Mouse (Mus musculus): Measurements from ENCODE around the gene Cacna1c. TPM values are rescaled to one million over a fixed set of nuclear protein-coding genes. Genes with fewer than 3 reads are reported as not detected.

Gene Cacna1c
- total RNA-seq, 1 experiment: 0.98 TPM

DNA sequence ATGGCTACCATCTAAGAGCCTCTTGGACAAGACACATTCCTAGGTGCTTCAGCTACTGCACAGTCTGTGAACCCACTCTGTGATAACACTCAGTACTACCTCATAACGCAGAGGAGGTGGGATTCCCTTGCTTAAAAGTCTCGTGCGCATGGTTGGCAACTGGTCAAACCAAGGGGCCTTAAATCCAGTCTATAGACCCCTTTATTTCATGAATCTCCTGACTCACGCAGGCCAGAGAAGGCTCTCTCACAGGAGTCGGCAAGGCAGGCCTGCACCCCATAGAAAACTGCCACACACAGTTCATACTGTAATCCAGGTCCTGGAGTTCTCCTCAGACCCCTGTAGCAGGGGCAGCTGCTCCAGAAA lies 273.0 kb downstream of the Cacna1c start:
- TF ChIP-seq ZC3H11A (IDR thresholded peaks at IDR 0.05; ENCODE audit: borderline replicate concordance, low read depth, low read length) (no peak), HCFC1 (IDR thresholded peaks at IDR 0.05; ENCODE audit: borderline replicate concordance, insufficient read depth, low read length) (no peak), ZNF384 (IDR thresholded peaks at IDR 0.05; ENCODE audit: low read depth, low read length) (no peak), CHD2 (IDR thresholded peaks at IDR 0.05; ENCODE audit: low read depth, low read length) (no peak), MAFK (IDR thresholded peaks at IDR 0.05; ENCODE audit: insufficient read depth, low read depth, low read length) (no peak)

DNA sequence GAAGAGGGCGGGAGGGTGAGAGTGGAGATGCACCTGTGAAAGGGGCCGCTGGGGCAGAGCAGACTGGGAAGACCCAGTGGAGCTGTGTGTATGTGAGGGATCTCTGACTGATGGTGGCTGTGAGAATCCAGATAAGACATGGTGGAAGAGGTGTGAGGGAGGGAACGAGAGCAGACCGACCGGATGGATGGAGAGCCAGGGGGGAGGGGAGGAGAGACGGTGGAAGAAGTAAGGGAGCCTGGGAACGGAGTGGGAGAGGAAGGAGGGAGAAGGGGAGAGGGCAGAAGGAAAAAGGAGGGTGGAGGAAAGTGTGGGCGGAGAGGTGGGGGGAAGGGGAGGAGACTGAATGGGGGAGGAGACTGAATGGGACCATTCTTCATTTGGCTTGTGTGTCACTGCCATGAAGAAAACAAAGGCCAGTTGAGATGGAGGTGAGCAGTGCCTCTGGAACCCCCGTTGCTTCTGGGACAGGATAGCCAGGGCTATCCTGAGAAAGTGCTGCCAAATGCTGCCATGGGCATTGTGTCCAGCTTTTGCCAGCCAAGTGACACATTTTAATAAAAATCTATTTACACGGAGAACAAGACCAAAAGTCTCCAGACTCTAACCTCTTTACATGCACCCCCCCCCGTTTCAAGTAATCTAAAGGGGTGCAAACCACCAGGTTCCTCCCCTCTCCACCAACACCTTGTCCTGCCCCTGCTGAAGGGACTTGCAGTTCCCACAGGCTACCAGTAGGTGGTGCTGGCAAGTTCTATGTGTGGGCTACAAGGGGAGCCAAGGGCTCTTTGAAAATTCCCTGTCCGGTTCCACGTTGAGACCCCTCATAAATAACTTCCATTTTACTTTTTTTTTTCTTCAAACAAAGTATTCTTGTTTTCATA lies 273.6 kb downstream of the Cacna1c start:
- Histone ChIP-seq H3K9ac (ENCODE audit: insufficient read depth, low read depth, low read length, poor library complexity, severe bottlenecking) (no peak overlapping the region), H3K4me3 (ENCODE audit: insufficient read depth in 1 of 2, low read depth in 1 of 2, low read length in 2 of 2, poor library complexity in 1 of 2, severe bottlenecking in 1 of 2) (no peak overlapping the region), H3K36me3 (ENCODE audit: control insufficient read depth, insufficient read depth, low read length, poor library complexity, severe bottlenecking) (no peaks in the 10 kb centered on the region), H3K9me3 (ENCODE audit: control insufficient read depth, insufficient read depth, low read depth, low read length) (no peaks in the 10 kb centered on the region), H3K27ac (ENCODE audit: insufficient read depth, low read depth, low read length, poor library complexity, severe bottlenecking) (no peak overlapping the region), H3K4me1 (ENCODE audit: control insufficient read depth in 2 of 2, insufficient read depth in 2 of 2, low read length in 2 of 2, poor library complexity in 1 of 2) (no peaks in the 10 kb centered on the region)
- in situ Hi-C loops (cut with MboI; ENCODE audit: low sequenced_read_pairs in 2 of 2, unreplicated experiment in 2 of 2): no loop called here
- DNase-seq (ENCODE audit: low read depth, low spot score): peak; percentile 60
- TF ChIP-seq ZC3H11A (IDR thresholded peaks at IDR 0.05; ENCODE audit: borderline replicate concordance, low read depth, low read length): peak; percentile 67
- no peak for TF ChIP-seq ZNF384 (IDR thresholded peaks at IDR 0.05; ENCODE audit: low read depth, low read length)

More for the DNA sequence above, 273.0 kb downstream of the Cacna1c start:
- Histone ChIP-seq H3K4me1 (ENCODE audit: control insufficient read depth in 2 of 2, insufficient read depth in 2 of 2, low read length in 2 of 2, poor library complexity in 1 of 2) (no peaks in the 10 kb centered on the region), H3K36me3 (ENCODE audit: control insufficient read depth, insufficient read depth, low read length, poor library complexity, severe bottlenecking) (no peaks in the 10 kb centered on the region), H3K4me3 (ENCODE audit: insufficient read depth in 1 of 2, low read depth in 1 of 2, low read length in 2 of 2, poor library complexity in 1 of 2, severe bottlenecking in 1 of 2) (no peak overlapping the region), H3K27ac (ENCODE audit: insufficient read depth, low read depth, low read length, poor library complexity, severe bottlenecking) (no peak overlapping the region), H3K9me3 (ENCODE audit: control insufficient read depth, insufficient read depth, low read depth, low read length) (no peaks in the 10 kb centered on the region), H3K9ac (ENCODE audit: insufficient read depth, low read depth, low read length, poor library complexity, severe bottlenecking) (no peak overlapping the region)
- in situ Hi-C loops (cut with MboI; ENCODE audit: low sequenced_read_pairs in 2 of 2, unreplicated experiment in 2 of 2): no loop called here
- DNase-seq (ENCODE audit: low read depth, low spot score): no peak

DNA sequence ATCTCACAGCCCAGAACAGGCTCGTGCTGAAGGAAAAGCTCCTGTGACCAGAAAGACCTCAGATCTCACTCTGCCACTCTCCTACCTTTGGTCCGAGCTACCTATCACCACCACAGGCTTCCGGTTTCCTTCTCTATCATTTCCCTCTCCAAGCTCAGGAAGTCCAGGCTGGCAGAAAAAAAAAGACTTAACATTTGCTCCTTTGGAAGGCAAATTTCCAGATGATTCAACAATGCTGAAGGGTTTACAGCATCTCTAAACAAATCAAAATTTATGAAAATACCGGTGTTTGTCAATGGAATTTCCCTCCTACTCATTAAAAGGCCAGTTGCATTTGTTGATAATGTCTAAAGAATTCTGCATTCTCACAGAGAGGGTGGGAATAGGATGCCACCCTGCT lies 288.0 kb downstream of the Cacna1c start:
- H3K4me1 ChIP-seq (ENCODE audit: control insufficient read depth in 2 of 2, insufficient read depth in 2 of 2, low read length in 2 of 2, poor library complexity in 1 of 2): no peaks in the 10 kb centered on the region
- H3K36me3 ChIP-seq (ENCODE audit: control insufficient read depth, insufficient read depth, low read length, poor library complexity, severe bottlenecking): no peaks in the 10 kb centered on the region
- no peak overlapping the region for H3K4me3 ChIP-seq (ENCODE audit: insufficient read depth in 1 of 2, low read depth in 1 of 2, low read length in 2 of 2, poor library complexity in 1 of 2, severe bottlenecking in 1 of 2)
- no peaks in the 10 kb centered on the region for H3K9me3 ChIP-seq (ENCODE audit: control insufficient read depth, insufficient read depth, low read depth, low read length)
- H3K9ac ChIP-seq (ENCODE audit: insufficient read depth, low read depth, low read length, poor library complexity, severe bottlenecking): no peak overlapping the region
- DNase-seq (ENCODE audit: low read depth, low spot score): no peak
- in situ Hi-C loops (cut with MboI; ENCODE audit: low sequenced_read_pairs in 2 of 2, unreplicated experiment in 2 of 2): no loop called here
- H3K27ac ChIP-seq (ENCODE audit: insufficient read depth, low read depth, low read length, poor library complexity, severe bottlenecking): no peak overlapping the region
- TF ChIP-seq HCFC1 (IDR thresholded peaks at IDR 0.05; ENCODE audit: borderline replicate concordance, insufficient read depth, low read length) (no peak), ZNF384 (IDR thresholded peaks at IDR 0.05; ENCODE audit: low read depth, low read length) (no peak), MAFK (IDR thresholded peaks at IDR 0.05; ENCODE audit: insufficient read depth, low read depth, low read length) (no peak), ZC3H11A (IDR thresholded peaks at IDR 0.05; ENCODE audit: borderline replicate concordance, low read depth, low read length) (no peak), CHD2 (IDR thresholded peaks at IDR 0.05; ENCODE audit: low read depth, low read length) (no peak)

DNA sequence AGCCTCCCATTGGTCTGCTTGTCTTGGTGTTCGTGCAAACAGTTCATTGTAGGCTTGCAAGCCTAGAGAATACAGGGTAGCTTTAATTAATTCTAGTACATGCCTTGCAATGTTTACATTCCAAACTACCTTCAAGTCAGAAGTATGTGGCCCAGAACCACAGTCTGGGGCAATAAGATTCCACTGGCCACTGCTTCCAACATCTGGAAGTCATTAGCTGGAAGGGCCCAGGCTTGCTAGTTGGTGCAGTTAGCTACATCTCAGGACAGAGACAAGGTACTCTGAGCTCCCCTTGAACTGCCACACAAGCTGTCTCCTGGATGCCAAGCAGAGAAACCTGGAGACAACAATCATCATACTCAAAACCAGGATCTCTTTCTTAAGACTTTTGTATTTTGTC lies 288.5 kb downstream of the Cacna1c start:
- in situ Hi-C loops (cut with MboI; ENCODE audit: low sequenced_read_pairs in 2 of 2, unreplicated experiment in 2 of 2): no loop called here
- TF ChIP-seq MAFK (IDR thresholded peaks at IDR 0.05; ENCODE audit: insufficient read depth, low read depth, low read length): no peak
- TF ChIP-seq ZC3H11A (IDR thresholded peaks at IDR 0.05; ENCODE audit: borderline replicate concordance, low read depth, low read length): no peak
- no peak for TF ChIP-seq HCFC1 (IDR thresholded peaks at IDR 0.05; ENCODE audit: borderline replicate concordance, insufficient read depth, low read length)
- no peak for TF ChIP-seq CHD2 (IDR thresholded peaks at IDR 0.05; ENCODE audit: low read depth, low read length)
- no peak for TF ChIP-seq ZNF384 (IDR thresholded peaks at IDR 0.05; ENCODE audit: low read depth, low read length)
- no peak for DNase-seq (ENCODE audit: low read depth, low spot score)
- H3K36me3 ChIP-seq (ENCODE audit: control insufficient read depth, insufficient read depth, low read length, poor library complexity, severe bottlenecking): no peaks in the 10 kb centered on the region
- H3K4me3 ChIP-seq (ENCODE audit: insufficient read depth in 1 of 2, low read depth in 1 of 2, low read length in 2 of 2, poor library complexity in 1 of 2, severe bottlenecking in 1 of 2): no peak overlapping the region
- H3K9me3 ChIP-seq (ENCODE audit: control insufficient read depth, insufficient read depth, low read depth, low read length): no peaks in the 10 kb centered on the region
- no peak overlapping the region for H3K9ac ChIP-seq (ENCODE audit: insufficient read depth, low read depth, low read length, poor library complexity, severe bottlenecking)
- no peaks in the 10 kb centered on the region for H3K4me1 ChIP-seq (ENCODE audit: control insufficient read depth in 2 of 2, insufficient read depth in 2 of 2, low read length in 2 of 2, poor library complexity in 1 of 2)
- no peak overlapping the region for H3K27ac ChIP-seq (ENCODE audit: insufficient read depth, low read depth, low read length, poor library complexity, severe bottlenecking)
